Mouse (Mus musculus): Measurements from ENCODE around the gene Kalrn.
A peak's percentile ranks its signal among the peaks of the same experiment; 100 is the strongest.

The Kalrn gene

GRCm38 (mm10) chr16:34192959-34193842 is 380.1 kb downstream of the Kalrn start:
- DNase-seq (ENCODE audit: low spot score), result peak; percentile 23

- no peak for DNase-seq (ENCODE audit: low spot score)
Measured at GRCm38 (mm10) chr16:34184721-34185120, 388.6 kb downstream of the Kalrn start.

- no peak for DNase-seq (ENCODE audit: low spot score)
Measured at GRCm38 (mm10) chr16:34183186-34183585, 390.1 kb downstream of the Kalrn start.

GRCm38 (mm10) chr16:34175625-34176024 is 397.7 kb downstream of the Kalrn start:
- DNase-seq (ENCODE audit: low spot score), result no peak

GRCm38 (mm10) chr16:34172572-34173181 is 400.7 kb downstream of the Kalrn start:
- DNase-seq (ENCODE audit: low spot score), result no peak

DNA sequence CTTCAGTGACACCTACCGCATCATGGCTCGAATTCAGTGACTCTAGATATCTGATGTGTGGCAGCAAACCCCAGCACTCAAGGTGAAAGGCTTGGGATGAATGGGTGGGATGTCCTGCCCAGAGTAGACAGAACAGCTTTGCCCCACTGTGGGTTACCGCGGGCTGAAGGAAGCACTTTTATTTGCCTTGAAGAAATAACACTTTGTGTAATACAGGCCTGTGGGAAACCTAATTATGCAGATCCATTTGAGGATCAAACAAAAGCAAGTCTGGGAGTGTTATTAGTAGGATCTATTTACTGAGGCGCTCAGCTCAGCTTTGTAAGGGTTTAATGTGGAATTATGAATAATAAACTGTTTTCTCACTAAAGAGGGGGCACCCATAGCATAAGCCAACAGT is 406.3 kb downstream of the Kalrn start:
- no peak for DNase-seq (ENCODE audit: low spot score)

DNA sequence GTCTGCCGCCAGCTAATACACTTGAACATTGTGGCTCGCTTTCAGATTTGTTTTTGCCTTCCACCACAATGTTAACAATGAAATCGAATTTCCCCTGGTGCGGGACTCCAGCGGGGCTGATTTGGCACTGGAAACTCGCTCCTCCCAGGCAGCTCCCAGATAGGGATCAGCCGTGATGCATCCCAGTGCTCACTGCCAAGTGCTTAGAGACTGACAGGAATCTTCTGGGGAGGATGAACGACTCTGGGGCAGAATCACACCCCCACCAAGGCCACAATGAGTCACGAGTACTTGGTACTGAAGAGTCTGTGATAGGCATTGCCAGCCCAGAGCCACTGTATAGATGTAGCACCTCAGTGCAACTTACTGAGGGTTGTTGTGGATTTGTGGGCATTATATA is 410.2 kb downstream of the Kalrn start:
- DNase-seq (ENCODE audit: low spot score), result no peak

DNA sequence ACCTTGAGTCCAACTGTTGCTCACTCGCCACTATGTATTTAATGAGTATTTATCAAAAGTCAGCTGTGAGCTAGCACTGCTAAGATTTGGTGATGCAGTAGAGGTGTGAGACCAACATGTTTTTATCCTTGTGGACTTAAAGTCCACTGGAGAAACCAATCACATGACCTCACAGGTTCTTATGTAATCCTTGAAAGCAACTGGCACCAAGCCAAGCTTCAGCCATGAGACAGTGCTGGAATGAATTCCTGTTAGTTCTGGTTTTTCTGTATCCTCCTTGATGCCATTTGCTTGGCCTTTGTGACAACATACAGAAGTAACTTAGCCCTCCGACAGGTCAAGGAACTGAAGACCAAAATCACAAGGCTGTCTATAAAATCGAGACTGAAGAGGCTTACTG is 413.8 kb downstream of the Kalrn start:
- no peak for DNase-seq (ENCODE audit: low spot score)

GRCm38 (mm10) chr16:34157386-34158135 is 415.8 kb downstream of the Kalrn start:
- DNase-seq (ENCODE audit: low spot score), result no peak

- DNase-seq (ENCODE audit: low spot score), result no peak
Measured at GRCm38 (mm10) chr16:34155696-34156095, 417.6 kb downstream of the Kalrn start.

DNA sequence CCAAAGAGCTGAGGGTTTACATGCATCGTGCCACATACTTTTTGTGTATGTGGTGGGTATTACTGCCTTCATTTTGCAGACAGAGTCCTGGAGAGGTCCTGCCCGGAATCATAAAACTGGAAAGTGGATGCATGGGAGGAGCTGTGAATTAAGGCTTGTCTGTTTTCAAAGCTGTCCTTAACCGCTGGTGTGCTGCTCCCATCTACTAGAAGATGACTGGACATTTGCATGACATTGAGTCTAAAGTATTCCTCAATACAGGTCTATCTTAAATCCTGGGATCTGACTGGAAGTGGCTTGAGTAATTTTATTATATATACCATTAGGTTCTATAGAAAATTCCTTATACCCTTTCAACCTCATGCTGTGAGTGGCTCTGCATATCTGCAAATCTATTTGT is 418.4 kb downstream of the Kalrn start:
- DNase-seq (ENCODE audit: low spot score), result no peak

- no peak for DNase-seq (ENCODE audit: low spot score)
Measured at GRCm38 (mm10) chr16:34151528-34152071, 421.7 kb downstream of the Kalrn start.

GRCm38 (mm10) chr16:34141670-34142069 is 431.7 kb downstream of the Kalrn start:
- no peak for DNase-seq (ENCODE audit: low spot score)

- no peak for DNase-seq (ENCODE audit: low spot score)
Measured at GRCm38 (mm10) chr16:34135074-34135473, 438.3 kb downstream of the Kalrn start.

DNA sequence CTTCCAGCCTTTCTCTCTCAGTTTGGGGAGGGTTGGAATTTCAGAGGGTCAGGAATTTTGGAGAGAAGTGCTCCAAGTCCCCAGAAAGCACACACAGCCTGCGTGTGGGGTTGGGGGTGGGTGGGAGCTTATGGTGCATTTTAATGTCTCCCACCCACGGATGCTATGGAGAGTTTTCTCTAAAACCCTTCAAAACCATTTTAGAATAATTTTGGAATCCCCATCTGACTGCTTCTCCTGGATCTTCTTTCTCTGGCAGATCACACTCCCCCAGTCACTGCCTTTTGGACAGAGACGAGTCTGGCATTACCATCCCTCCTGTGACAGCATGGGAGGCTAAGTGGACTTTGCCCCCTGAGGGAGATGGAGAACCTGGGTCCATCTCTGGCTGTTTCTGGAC is 438.7 kb downstream of the Kalrn start:
- no peak for DNase-seq (ENCODE audit: low spot score)

DNA sequence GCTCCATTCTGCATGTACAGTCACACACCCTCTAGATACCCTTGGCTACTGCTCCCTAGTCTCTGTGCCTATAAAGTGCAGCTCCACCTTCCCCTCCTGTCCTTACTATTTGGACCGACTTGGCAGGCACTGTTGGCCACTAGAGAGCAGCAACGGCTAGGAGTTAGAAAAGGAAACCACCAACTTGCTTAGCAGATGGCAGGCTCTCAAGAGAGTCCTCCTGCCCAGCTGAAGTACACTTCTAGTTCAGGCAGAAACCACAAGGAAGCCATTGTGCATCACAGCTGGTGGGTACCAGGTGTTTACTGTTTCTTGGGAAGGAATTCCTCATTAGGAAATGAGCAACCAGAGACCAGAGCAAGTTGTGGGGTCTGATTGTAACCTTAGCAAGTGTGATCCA is 447.7 kb downstream of the Kalrn start:
- DNase-seq (ENCODE audit: low spot score), result peak; percentile 62

- DNase-seq (ENCODE audit: low spot score), result no peak
Measured at GRCm38 (mm10) chr16:34122486-34122885, 450.8 kb downstream of the Kalrn start.

- DNase-seq (ENCODE audit: low spot score), result no peak
Measured at GRCm38 (mm10) chr16:34121288-34121687, 452.0 kb downstream of the Kalrn start.

GRCm38 (mm10) chr16:34120801-34121201 is 452.5 kb downstream of the Kalrn start:
- DNase-seq (ENCODE audit: low spot score), result no peak

GRCm38 (mm10) chr16:34119844-34120243 is 453.5 kb downstream of the Kalrn start:
- DNase-seq (ENCODE audit: low spot score), result no peak

GRCm38 (mm10) chr16:34119370-34119769 is 454.0 kb downstream of the Kalrn start:
- DNase-seq (ENCODE audit: low spot score), result no peak

- peak; percentile 57 for DNase-seq (ENCODE audit: low spot score)
Measured at GRCm38 (mm10) chr16:34114665-34115064, 458.7 kb downstream of the Kalrn start.

DNA sequence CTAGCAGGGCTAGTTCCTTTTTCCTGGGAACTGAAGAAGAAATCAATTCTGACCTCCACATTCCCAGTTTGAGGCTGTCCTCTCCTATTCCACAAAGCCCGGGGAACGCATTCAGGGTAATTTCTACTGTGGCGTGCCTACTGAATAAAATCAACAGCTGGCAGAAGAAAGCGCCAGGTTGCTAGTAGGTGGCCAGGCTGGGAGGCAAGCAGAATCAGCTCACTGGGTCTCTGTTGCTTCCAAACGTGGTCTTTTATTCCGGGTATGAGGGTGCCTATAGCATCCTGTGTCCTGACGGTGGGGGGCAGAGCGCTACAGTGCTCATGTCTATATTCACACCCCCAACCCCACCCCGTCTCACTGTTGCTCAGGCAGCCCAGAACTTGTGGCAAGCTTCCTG is 460.2 kb downstream of the Kalrn start:
- DNase-seq (ENCODE audit: low spot score), result no peak
